Mouse (Mus musculus) left cerebral cortex, adult 2 months (tissue): ENCODE measurements around the gene T2. TPM values are rescaled to one million over a fixed set of nuclear protein-coding genes. Genes with fewer than 3 reads are reported as not detected.

Experiments
- DNase-seq, 2 experiments: peaks; one replicate each; pipeline ENCODE4 v3.0.0; 2021 to 2022; ENCODE audit warnings: low spot score in 2 of 2, mixed read lengths in 1 of 2; ENCODE audit errors: extremely low spot score in 1 of 2
- H3K27ac ChIP-seq: fragments of 200-600 bp; 2 replicates; pipeline ENCODE4 v1.8.1; 2022
- H3K4me3 ChIP-seq: fragments of 200-600 bp; 2 replicates; pipeline ENCODE4 v1.8.1; 2022
- CTCF ChIP-seq: fragments of 200-600 bp; IDR thresholded peaks from 2 replicates; pipeline ENCODE4 v1.8.1; 2022; ENCODE audit warnings: antibody characterized with exemption, mild to moderate bottlenecking, moderate library complexity
- intact Hi-C: fragments of 180-260 bp; cut with DNase I; formaldehyde crosslinking; loops from one replicate; pipeline ENCODE4 v1.15.1; 2025
- total RNA-seq, 2 experiments: library from RNA; stranded (reverse); gene quantifications; 2 replicates each; pipeline ENCODE4 v1.2.3; 2021

Gene T2
- total RNA-seq, 2 experiments from 2014 or later: 0.70 to 0.79 TPM

GRCm38 (mm10) chr17:8421517-8421916 lies 65.7 kb downstream of the T2 start:
- intact Hi-C loops: loop anchor here (5.0 kb wide), 1 partner anchor 104 kb away; no protein-coding TSS in a partner anchor
- TF ChIP-seq CTCF: no peak
- no peak for DNase-seq
- H3K27ac ChIP-seq: no peak overlapping the region
- H3K4me3 ChIP-seq: no peak overlapping the region

GRCm38 (mm10) chr17:8423283-8423682 lies 67.5 kb downstream of the T2 start:
- no peak overlapping the region for H3K27ac ChIP-seq
- intact Hi-C loops: loop anchor here (5.0 kb wide), 1 partner anchor 106 kb away; no protein-coding TSS in a partner anchor
- DNase-seq: no peak
- no peak overlapping the region for H3K4me3 ChIP-seq
- TF ChIP-seq CTCF: peak; percentile 61

- no peak for TF ChIP-seq CTCF
- no peak for DNase-seq
- H3K4me3 ChIP-seq: no peak overlapping the region
- no peak overlapping the region for H3K27ac ChIP-seq
- intact Hi-C loops: no loop called here
These were observed 73.6 kb downstream of the T2 start for GRCm38 (mm10) chr17:8429436-8429835.

- intact Hi-C loops: no loop called here
- DNase-seq: no peak
- no peak for TF ChIP-seq CTCF
- H3K4me3 ChIP-seq: no peak overlapping the region
- no peak overlapping the region for H3K27ac ChIP-seq
These were observed 74.1 kb downstream of the T2 start for GRCm38 (mm10) chr17:8429896-8430295.

- no peak for DNase-seq
- TF ChIP-seq CTCF: no peak
- intact Hi-C loops: no loop called here
These were observed 76.5 kb downstream of the T2 start for GRCm38 (mm10) chr17:8432179-8432800.

GRCm38 (mm10) chr17:8433121-8433977 lies 77.6 kb downstream of the T2 start:
- TF ChIP-seq CTCF: no peak
- Histone ChIP-seq H3K4me3 (peak overlapping the region; percentile 1; the same call in 1 of the 2 replicates), H3K27ac (no peak overlapping the region)
- intact Hi-C loops: no loop called here
- DNase-seq: no peak

More at GRCm38 (mm10) chr17:8432179-8432800, 76.5 kb downstream of the T2 start:
- no peak overlapping the region for H3K27ac ChIP-seq
- H3K4me3 ChIP-seq: no peak overlapping the region

- DNase-seq: no peak
- TF ChIP-seq CTCF: no peak
- Histone ChIP-seq H3K4me3 (peak within 1 kb of the TSS; percentile 1; the same call in 1 of the 2 replicates), H3K27ac (no peak within 1 kb of the TSS)
- intact Hi-C loops: no loop called here
These were observed 78.5 kb downstream of the T2 start, which contains the start of gene T for GRCm38 (mm10) chr17:8433978-8434960. T (plus strand) TSS chr17:8434423.

GRCm38 (mm10) chr17:8436184-8436583 lies 80.4 kb downstream of the T2 start:
- intact Hi-C loops: no loop called here
- TF ChIP-seq CTCF: no peak
- no peak for DNase-seq
- H3K27ac ChIP-seq: no peak overlapping the region
- no peak overlapping the region for H3K4me3 ChIP-seq

- no peak overlapping the region for H3K4me3 ChIP-seq
- intact Hi-C loops: no loop called here
- peak; percentile 39 for TF ChIP-seq CTCF
- no peak for DNase-seq
- H3K27ac ChIP-seq: no peak overlapping the region
These were observed 88.3 kb downstream of the T2 start for GRCm38 (mm10) chr17:8444062-8444461.

- no peak for TF ChIP-seq CTCF
- Histone ChIP-seq H3K27ac (no peak overlapping the region), H3K4me3 (no peak overlapping the region)
- intact Hi-C loops: no loop called here
- DNase-seq: no peak
These were observed 91.9 kb downstream of the T2 start for GRCm38 (mm10) chr17:8447676-8448192.

- H3K27ac ChIP-seq: no peak overlapping the region
- no peak overlapping the region for H3K4me3 ChIP-seq
- TF ChIP-seq CTCF: peak; percentile 31
- DNase-seq: no peak
- intact Hi-C loops: no loop called here
These were observed 92.5 kb downstream of the T2 start for GRCm38 (mm10) chr17:8448324-8448723.
